Mouse (Mus musculus) embryonic facial prominence, embryonic 14.5 days (tissue): Measurements from ENCODE around the gene Baz2b. TPM values are rescaled to one million over a fixed set of nuclear protein-coding genes. Genes with fewer than 3 reads are reported as not detected.
A peak's percentile ranks its signal among the peaks of the same experiment; 100 is the strongest.

Source experiments
- ATAC-seq: fragments of 200-750 bp; cut with Nextera tagmentation; 2 replicates; pipeline ENCODE4 v1.8.0; 2017; ENCODE audit warnings: low read depth, moderate number of reproducible peaks, moderate TSS enrichment
- DNase-seq: peaks from one replicate; pipeline ENCODE4 v3.0.0-alpha.2; 2015; ENCODE audit warnings: low spot score
- H3K27ac ChIP-seq: fragments of 300-500 bp; sonication (generic); replicated peaks from 2 replicates; pipeline ENCODE4 v1.5.1; 2014; ENCODE audit warnings: low read depth, mild to moderate bottlenecking, low read length, moderate library complexity
- H3K27me3 ChIP-seq: fragments of 300-500 bp; sonication (generic); replicated peaks from 2 replicates; pipeline ENCODE4 v1.6.1; 2014; ENCODE audit warnings: low read length; ENCODE audit not compliant: control insufficient read depth, insufficient read depth
- H3K36me3 ChIP-seq: fragments of 300-500 bp; sonication (generic); 2 replicates; pipeline ENCODE4 v1.6.1; 2014; ENCODE audit warnings: low read length, mixed read lengths; ENCODE audit not compliant: control insufficient read depth, insufficient read depth
- H3K4me1 ChIP-seq: fragments of 300-500 bp; sonication (generic); 2 replicates; pipeline ENCODE4 v1.6.1; 2014; ENCODE audit warnings: antibody characterized with exemption, low read length; ENCODE audit not compliant: control insufficient read depth, insufficient read depth
- H3K4me2 ChIP-seq: fragments of 300-500 bp; sonication (generic); 2 replicates; pipeline ENCODE4 v1.6.1; 2014; ENCODE audit warnings: low read depth, mild to moderate bottlenecking, low read length, moderate library complexity, mixed read lengths
- H3K4me3 ChIP-seq: fragments of 300-500 bp; sonication (generic); 2 replicates; pipeline ENCODE4 v1.5.1; 2014; ENCODE audit warnings: low read depth, mild to moderate bottlenecking, low read length
- H3K9ac ChIP-seq: fragments of 300-500 bp; sonication (generic); 2 replicates; pipeline ENCODE4 v1.6.1; 2014; ENCODE audit warnings: low read depth, mild to moderate bottlenecking, low read length, moderate library complexity, mixed read lengths
- H3K9me3 ChIP-seq: fragments of 300-500 bp; sonication (generic); 2 replicates; pipeline ENCODE4 v1.6.1; 2016; ENCODE audit warnings: low read length; ENCODE audit not compliant: control insufficient read depth
- WGBS: fragments of 180-500 bp; shearing (Covaris S2); extraction: QIAGEN DNeasy Blood & Tissue Kit; methylation state at CpG from one replicate; pipeline ENCODE4 v1.1.7; 2014; 5-methylcytosine and 5-hydroxymethylcytosine counted together
- polyA plus RNA-seq: library from polyadenylated mRNA; unstranded; fragments of >200 nt; fragmentation: Nextera tagmentation; extraction: Ambion mirVana; gene quantifications from 2 replicates; pipeline ENCODE4 v1.2.1, GENCODE M21; 2014

Baz2b gene
- polyA plus RNA-seq, 1 experiment from 2014 or later, result 44.1 TPM

DNA sequence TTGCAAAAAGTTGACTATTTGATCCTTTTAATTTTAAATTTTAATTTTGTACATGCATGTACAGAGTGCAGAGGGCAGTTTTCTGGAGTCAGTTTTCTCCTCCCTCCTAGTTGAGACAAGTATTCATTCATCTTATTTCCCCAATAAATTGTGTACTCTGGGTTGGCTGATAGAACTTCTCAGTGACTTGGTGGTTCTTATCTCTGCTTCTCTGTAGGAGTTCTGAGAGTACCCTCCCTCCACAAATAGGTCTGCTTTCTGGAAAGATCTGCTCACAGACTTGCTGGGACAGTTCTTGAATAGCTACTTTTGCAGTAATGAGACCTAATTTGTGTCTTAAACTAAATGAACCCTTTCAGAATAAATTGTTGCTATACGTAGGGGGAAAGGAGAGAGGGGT lies 18.8 kb upstream of the Baz2b start:
- ATAC-seq, result no peak
- Histone ChIP-seq H3K4me3 (no peak overlapping the region), H3K9ac (no peak overlapping the region), H3K4me1 (no peaks in the 10 kb centered on the region), H3K36me3 (peaks cover 37% of the 10 kb centered on the region), H3K27ac (no peak overlapping the region), H3K9me3 (no peaks in the 10 kb centered on the region), H3K27me3 (no peaks in the 10 kb centered on the region), H3K4me2 (no peak overlapping the region)
- no peak for DNase-seq
- WGBS, result 75% methylated on average over 1 of the region's 1 CpGs

DNA sequence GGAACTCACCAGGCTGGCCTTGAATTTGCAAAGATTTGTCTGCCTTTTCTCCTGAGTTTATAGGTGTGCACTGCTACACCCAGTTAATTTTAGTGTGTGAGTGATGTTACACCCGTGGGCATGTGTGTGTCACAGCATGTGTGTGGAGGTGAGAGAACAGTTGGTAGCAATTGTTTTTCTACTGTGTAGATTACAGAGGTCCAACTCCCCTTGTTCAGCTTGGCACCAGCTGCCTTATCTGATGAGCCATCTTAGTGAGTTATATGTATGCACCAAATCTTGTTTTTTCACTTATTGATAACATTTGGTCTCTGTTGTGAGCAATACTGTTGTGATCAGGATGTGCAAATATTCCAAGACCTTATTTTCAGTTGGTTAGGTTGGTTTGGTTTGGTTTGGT lies 13.8 kb upstream of the Baz2b start:
- H3K4me2 ChIP-seq, result no peak overlapping the region
- peaks cover 3% of the 10 kb centered on the region; the same call in 1 of the 2 replicates for H3K4me1 ChIP-seq

DNA sequence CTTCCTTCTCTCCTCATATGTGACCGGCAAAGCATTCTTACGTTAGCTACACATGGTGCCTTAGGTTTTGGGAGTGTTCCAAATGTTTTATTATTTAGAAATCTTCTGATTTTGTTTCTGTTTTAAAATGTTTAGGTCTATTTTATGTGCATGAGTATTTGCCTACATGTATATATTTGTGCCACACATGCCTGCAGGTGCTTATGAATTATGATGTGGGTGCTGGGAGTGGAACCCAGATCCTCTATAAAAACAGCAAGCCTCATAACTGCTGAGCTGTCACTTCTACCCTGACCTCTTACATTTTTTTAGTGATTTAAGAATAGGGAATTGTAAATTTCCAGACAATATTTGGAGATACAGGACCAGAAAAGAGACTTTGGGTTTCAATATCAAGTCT lies 12.3 kb upstream of the Baz2b start:
- Histone ChIP-seq H3K27me3 (no peaks in the 10 kb centered on the region), H3K4me2 (no peak overlapping the region), H3K9me3 (no peaks in the 10 kb centered on the region), H3K4me1 (peaks cover 3% of the 10 kb centered on the region; the same call in 1 of the 2 replicates), H3K4me3 (no peak overlapping the region), H3K9ac (no peak overlapping the region), H3K27ac (no peak overlapping the region), H3K36me3 (no peaks in the 10 kb centered on the region)
- 70% methylated on average over 2 of the region's 2 CpGs for WGBS
- no peak for DNase-seq
- no peak for ATAC-seq

More for the DNA sequence above, 13.8 kb upstream of the Baz2b start:
- Histone ChIP-seq H3K36me3 (no peaks in the 10 kb centered on the region), H3K27ac (no peak overlapping the region), H3K27me3 (no peaks in the 10 kb centered on the region), H3K4me3 (no peak overlapping the region), H3K9ac (no peak overlapping the region), H3K9me3 (no peaks in the 10 kb centered on the region)
- ATAC-seq, result no peak
- WGBS, result 71% methylated on average over 1 of the region's 1 CpGs
- no peak for DNase-seq

DNA sequence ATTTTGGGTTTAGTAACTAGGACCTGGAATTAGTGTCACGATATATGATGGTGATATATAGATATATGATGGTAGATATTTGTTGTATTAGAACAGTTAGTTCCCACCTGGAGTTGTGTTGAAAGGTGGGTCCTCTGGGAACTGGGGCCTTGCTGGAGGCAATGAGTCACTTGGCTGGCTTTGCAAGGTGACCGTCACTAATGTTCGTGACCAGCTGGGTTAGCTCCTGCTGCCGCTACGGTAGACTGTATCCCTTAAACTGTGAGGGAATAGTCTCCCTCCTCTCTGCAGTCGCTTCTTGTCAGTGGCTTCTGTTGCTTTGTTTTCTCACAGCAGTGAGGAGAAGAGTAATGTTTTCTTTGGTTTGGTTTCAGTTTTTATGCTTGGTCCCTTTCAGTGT lies 11.6 kb upstream of the Baz2b start:
- H3K4me2 ChIP-seq, result no peak overlapping the region
- H3K4me3 ChIP-seq, result no peak overlapping the region
- DNase-seq (no peak), ATAC-seq (no peak)
- no peaks in the 10 kb centered on the region for H3K9me3 ChIP-seq
- H3K36me3 ChIP-seq, result peaks cover 3% of the 10 kb centered on the region; the same call in 1 of the 2 replicates
- H3K27ac ChIP-seq, result no peak overlapping the region
- H3K9ac ChIP-seq, result no peak overlapping the region
- H3K27me3 ChIP-seq, result no peaks in the 10 kb centered on the region
- H3K4me1 ChIP-seq, result peaks cover 3% of the 10 kb centered on the region
- 59% methylated on average over 6 of the region's 6 CpGs for WGBS

DNA sequence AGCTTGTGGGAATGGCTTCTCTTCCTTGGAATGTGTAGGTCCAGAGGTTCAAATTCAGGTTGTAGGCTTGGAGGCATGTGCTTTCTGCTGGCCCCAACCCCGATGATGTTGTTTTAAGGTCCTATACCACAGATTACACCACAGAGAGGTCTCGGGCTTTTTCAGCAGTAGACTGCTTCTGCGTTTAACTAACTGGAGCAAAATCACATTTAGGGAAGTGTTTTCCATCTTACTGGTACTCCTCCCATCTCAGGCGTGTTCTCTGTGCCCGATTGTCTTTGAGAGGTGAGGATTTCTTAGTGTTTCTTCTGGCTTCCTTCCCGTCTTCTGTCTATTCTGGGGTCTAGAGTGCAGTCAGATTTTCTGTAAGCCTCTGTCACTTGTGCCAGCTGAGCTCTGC lies 8.0 kb upstream of the Baz2b start:
- H3K27ac ChIP-seq, result no peak overlapping the region
- H3K27me3 ChIP-seq, result no peaks in the 10 kb centered on the region
- no peak for ATAC-seq

DNA sequence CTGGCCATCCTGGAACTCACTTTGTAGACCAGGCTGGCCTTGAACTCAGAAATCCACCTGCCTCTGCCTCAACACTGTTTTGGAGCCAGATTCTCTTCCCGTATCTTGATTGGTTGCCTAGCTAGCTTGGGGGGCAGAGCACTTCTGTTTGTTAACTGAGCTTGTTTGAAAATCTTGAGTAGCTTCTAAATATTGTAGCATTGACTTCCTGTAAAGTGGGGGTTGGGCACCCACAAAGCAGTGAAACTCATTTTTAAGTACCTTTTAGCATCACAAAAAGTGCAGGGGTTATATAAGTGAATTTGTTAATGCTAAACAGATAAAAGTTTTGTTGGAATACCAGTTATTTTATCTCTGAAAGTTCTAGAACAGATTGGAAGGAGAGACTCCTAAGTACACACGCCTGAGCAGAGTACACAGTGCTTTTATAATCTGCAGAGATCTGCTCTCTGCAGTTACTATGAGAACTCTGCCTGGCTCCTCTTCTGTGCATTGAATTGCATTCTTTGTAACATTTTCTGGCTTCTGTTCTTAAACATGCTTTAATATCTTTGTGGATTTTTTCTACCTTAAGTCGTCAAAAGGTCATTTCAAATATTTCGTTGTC lies 7.0 kb upstream of the Baz2b start:
- Histone ChIP-seq H3K9ac (no peak overlapping the region), H3K9me3 (no peaks in the 10 kb centered on the region), H3K36me3 (peaks cover 29% of the 10 kb centered on the region), H3K27ac (no peak overlapping the region), H3K4me1 (peaks cover 22% of the 10 kb centered on the region), H3K4me2 (no peak overlapping the region), H3K27me3 (no peaks in the 10 kb centered on the region), H3K4me3 (no peak overlapping the region)
- 83% methylated on average over 4 of the region's 4 CpGs for WGBS
- no peak for ATAC-seq
- DNase-seq, result no peak

More for the DNA sequence above, 8.0 kb upstream of the Baz2b start:
- H3K9ac ChIP-seq, result no peak overlapping the region
- WGBS, result 77% methylated on average over 6 of the region's 6 CpGs
- peaks cover 26% of the 10 kb centered on the region for H3K36me3 ChIP-seq
- no peak for DNase-seq
- no peaks in the 10 kb centered on the region for H3K9me3 ChIP-seq
- no peak overlapping the region for H3K4me3 ChIP-seq
- no peak overlapping the region for H3K4me2 ChIP-seq
- H3K4me1 ChIP-seq, result peaks cover 19% of the 10 kb centered on the region

DNA sequence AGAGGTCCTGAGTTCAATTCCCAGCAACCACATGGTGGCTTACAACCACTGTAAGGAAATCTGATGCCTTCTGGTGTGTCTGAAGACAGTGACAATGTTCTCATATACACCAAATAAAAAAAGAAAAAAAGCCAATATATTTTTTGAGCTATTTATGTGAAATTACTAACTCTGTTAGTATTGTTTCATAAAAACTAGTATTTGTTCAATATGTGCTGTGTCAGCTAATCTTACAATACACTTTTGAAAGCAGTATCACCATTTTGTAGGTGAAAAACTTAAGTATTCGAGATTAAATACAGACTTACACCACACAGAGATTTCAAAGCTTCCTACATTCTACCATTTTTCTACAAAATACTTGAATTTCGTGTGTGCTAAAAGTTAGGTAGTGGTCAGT lies 5.0 kb upstream of the Baz2b start:
- Histone ChIP-seq H3K27ac (no peak overlapping the region), H3K9me3 (no peaks in the 10 kb centered on the region), H3K4me1 (peaks cover 29% of the 10 kb centered on the region), H3K27me3 (no peaks in the 10 kb centered on the region), H3K9ac (no peak overlapping the region), H3K4me2 (no peak overlapping the region), H3K4me3 (no peak overlapping the region), H3K36me3 (peaks cover 35% of the 10 kb centered on the region)
- DNase-seq (no peak), ATAC-seq (no peak)
- WGBS, result 90% methylated on average over 2 of the region's 2 CpGs

DNA sequence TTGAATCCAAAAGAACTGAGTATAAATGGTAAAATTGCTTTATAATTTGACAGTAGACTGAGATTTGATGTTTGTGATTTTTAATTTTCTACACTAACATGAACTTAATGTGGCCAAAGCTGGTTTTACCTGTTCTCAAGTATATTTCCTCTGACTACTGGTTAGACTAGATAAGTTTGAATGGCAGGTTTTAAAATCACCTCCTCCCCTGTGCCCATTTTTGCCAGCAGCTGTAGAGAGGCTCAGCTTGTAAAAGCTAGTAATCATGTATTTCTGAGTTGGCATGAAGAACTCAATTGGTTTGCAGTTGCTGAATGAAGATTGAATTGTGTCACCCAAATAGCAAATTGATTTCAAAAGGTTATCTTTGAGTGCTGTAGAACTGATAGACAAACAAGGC lies 2.8 kb upstream of the Baz2b start:
- Histone ChIP-seq H3K4me3 (no peak overlapping the region), H3K9me3 (no peaks in the 10 kb centered on the region), H3K4me1 (peaks cover 34% of the 10 kb centered on the region), H3K36me3 (peaks cover 35% of the 10 kb centered on the region), H3K4me2 (no peak overlapping the region), H3K27me3 (no peaks in the 10 kb centered on the region), H3K27ac (no peak overlapping the region), H3K9ac (no peak overlapping the region)
- ATAC-seq (no peak), DNase-seq (peak; percentile 43)

DNA sequence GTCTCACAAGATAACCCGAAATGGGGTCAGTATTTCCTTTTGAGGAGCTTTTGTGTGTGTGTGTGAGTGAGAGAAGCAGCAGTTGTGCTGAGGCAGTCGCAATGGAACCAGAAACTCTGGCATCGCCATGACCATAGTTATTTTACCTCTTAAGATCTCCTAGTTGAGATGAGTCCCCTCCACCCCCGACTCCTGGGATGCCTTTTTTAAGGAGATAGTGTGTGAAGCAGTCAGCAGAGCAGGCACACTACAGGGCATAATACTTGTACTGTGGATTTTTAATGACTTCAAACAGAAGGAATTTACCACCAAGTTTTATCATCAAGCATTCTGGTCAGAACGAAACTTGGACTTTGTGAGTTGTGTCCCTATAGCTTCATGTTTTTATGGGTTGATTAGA lies 1.2 kb upstream of the Baz2b start:
- H3K36me3 ChIP-seq, result peaks cover 29% of the 10 kb centered on the region

More for the DNA sequence above, 1.2 kb upstream of the Baz2b start:
- Histone ChIP-seq H3K9ac (peak overlapping the region; percentile 97), H3K27me3 (no peaks in the 10 kb centered on the region), H3K9me3 (no peaks in the 10 kb centered on the region), H3K4me2 (peak overlapping the region; percentile 90), H3K27ac (no peak overlapping the region), H3K4me1 (peaks cover 34% of the 10 kb centered on the region), H3K4me3 (peak overlapping the region; percentile 90)
- DNase-seq, result no peak
- ATAC-seq, result no peak
- WGBS, result 12% methylated on average over 5 of the region's 5 CpGs
